Mouse (Mus musculus) Patski (cell line): ENCODE results near the gene Ust. TPM values are rescaled to one million over a fixed set of nuclear protein-coding genes. Genes with fewer than 3 reads are reported as not detected.

ENCODE experiments used
- ATAC-seq: fragments of 100-300 bp; one replicate; pipeline ENCODE4 v1.8.0; 2021
- CTCF ChIA-PET: fragments of 350-600 bp; sonication (Branson Sonifier 250); formaldehyde crosslinking; loops from one replicate; lab custom pipeline; 2022; ENCODE audit warnings: inconsistent platforms; lab: Charles Lee
- POLR2A ChIA-PET: fragments of 350-600 bp; sonication (Branson Sonifier 250); formaldehyde crosslinking; loops from one replicate; lab custom pipeline; 2022; ENCODE audit warnings: antibody characterized with exemption, inconsistent platforms; lab: Charles Lee
- DNase-seq: peaks from one replicate; pipeline ENCODE4 v3.0.0-alpha.2; 2011; ENCODE audit warnings: low read depth, low spot score
- H3K27me3 ChIP-seq: fragments of 371-371 bp; one replicate; pipeline ENCODE4 v1.5.1; 2021
- CTCF ChIP-seq: fragments of 100-300 bp; IDR thresholded peaks from one replicate; pipeline ENCODE4 v1.5.1; 2021
- in situ Hi-C: fragments of 300-500 bp; cut with MboI; formaldehyde crosslinking; loops from 3 replicates; pipeline ENCODE4 v1.11.1; 2018; ENCODE audit warnings: low pct_unique_long_range_greater_than_20kb, mixed read lengths
- polyA plus RNA-seq: library from polyadenylated mRNA; unstranded; gene quantifications from one replicate; pipeline ENCODE4 v1.2.3, GENCODE M21; 2021

Gene Ust
- polyA plus RNA-seq, 1 experiment from 2014 or later = 4.7 TPM

DNA sequence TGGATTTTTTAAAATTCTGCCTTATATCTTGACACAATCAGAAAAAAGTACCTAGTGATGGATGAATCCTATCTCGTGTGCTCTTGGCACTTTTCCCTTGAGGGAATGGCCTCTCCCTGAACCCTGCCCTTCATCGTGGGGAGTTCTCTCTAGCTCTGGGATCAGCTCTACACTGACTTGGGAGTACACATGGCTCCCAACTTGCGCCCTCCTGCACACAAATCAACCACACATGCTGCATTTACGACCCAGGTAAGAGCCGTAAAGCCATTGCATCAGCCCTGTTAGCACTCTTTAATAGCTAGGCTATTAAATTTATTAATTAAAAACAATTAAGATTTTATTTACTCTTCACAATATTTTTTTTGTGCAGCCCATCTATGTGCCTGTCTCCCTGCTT, 74.6 kb downstream of the Ust start:
- in situ Hi-C loops = no loop called here
- POLR2A ChIA-PET = no interaction called here
- DNase-seq (no peak), ATAC-seq (no peak)
- CTCF ChIA-PET = interaction anchor here (1.2 kb wide), 1 partner anchor 10 kb away, joined by 3 read pairs; no protein-coding TSS in a partner anchor
- no peaks in the 10 kb centered on the region for H3K27me3 ChIP-seq
- no peak for TF ChIP-seq CTCF

DNA sequence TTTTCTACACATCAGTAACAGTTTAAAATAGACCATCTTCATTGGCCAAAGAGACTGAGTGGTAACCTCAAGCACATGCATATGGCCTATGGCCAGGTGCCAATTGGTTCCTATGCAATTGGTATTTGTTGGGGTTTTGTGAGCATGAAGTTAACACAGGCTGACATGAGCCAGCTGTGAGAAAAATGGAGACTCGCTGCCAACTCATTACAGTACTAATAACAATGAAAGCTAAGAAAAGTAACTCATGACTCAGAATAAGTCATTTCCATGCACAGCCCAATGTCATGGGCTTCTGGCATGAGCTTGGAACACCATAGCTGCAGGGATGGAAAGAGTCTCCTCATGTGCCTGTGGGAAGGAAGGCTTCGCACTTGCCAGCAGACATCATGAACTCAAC, 86.8 kb downstream of the Ust start:
- POLR2A ChIA-PET = interaction anchor here (0.6 kb wide), 1 partner anchor 191 kb away, joined by 3 read pairs; no protein-coding TSS in a partner anchor
- ATAC-seq = peak; percentile 51
- DNase-seq = peak; percentile 31

DNA sequence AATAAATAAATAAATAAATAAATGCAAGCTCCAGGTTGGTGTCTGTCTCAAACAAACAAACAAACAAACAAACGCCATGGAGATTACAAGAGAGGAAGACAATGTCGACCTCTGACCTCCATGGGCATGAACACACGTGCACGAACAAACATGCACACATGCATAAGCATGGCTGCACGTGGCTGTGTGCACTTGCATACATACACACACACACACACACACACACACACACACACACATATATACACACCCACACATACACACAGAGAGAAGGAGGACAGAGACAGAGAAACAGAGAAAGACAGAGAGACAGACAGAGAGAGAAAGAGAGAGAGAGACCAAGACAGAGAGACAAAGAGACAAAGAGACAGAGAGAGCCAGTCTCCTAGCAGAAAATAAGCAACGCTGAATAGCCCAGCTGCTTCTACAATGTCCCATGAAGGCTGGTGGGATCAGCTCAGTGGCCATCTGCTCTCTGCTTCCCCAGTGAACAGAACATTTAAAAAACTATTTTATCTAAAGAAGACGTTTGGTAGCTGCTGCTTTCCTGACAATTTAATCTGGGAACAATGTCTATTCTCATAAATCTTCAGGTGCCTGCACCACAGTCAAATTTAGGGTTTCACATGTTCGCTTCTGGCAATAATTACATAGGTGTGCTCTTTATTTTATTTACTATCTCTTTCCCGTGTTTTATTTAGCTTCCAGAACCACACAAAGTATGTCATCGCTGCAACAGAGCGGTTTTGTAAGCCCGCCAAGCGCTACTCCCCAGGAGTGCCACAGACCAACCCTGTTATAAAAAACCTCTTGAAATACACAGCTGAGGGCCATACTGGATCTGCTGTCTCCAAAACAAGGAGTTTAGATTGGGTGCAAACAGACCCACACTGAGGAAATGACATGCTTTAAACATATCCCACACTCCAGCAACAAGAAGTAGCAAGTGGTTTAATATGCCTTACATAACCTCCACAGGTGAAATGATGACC, 89.5 kb downstream of the Ust start:
- no peak for TF ChIP-seq CTCF
- CTCF ChIA-PET = no interaction called here
- no peak for ATAC-seq
- H3K27me3 ChIP-seq = no peaks in the 10 kb centered on the region
- in situ Hi-C loops = no loop called here
- POLR2A ChIA-PET = no interaction called here
- no peak for DNase-seq

More for the DNA sequence above, 86.8 kb downstream of the Ust start:
- H3K27me3 ChIP-seq = no peaks in the 10 kb centered on the region
- CTCF ChIA-PET = no interaction called here
- no peak for TF ChIP-seq CTCF
- in situ Hi-C loops = no loop called here

DNA sequence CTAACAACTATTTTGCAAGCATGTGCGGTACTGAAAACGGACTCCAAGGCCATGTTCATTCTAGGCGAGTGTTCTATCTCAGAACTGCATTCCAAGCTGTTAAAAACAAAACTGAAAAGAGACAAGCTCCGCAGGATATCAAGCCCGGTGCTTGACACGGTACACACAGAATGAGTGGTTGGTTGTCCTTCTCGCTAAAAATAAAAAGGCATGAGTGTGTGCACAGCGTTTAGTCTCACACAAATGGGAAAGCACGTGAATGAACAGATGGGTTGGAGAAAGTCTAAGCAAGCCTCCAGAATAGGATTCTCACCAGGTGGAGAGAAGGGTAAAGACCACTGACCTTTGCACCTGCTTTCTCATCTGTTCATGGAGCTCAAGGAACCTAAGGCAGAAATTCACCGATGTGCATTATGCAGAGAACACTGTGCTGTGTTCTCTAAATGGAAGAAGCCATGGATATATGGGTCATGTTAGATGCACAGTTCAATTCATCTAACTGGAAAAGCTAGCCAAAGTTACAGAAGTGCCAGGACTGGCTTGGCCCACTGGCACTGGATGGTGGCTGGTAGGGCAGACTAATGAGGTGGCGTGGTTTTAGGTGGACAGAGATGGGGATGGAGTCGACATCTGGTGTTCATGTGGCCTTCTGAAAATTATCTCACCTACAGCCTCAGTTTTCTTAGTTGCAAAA, 90.8 kb downstream of the Ust start:
- ChIA-PET CTCF (interaction anchor here (1.4 kb wide), 1 partner anchor 36 kb away, joined by 3 read pairs; no protein-coding TSS in a partner anchor), POLR2A (no interaction called here)
- ATAC-seq = no peak
- no peaks in the 10 kb centered on the region for H3K27me3 ChIP-seq
- in situ Hi-C loops = no loop called here
- TF ChIP-seq CTCF = no peak
- DNase-seq = no peak

DNA sequence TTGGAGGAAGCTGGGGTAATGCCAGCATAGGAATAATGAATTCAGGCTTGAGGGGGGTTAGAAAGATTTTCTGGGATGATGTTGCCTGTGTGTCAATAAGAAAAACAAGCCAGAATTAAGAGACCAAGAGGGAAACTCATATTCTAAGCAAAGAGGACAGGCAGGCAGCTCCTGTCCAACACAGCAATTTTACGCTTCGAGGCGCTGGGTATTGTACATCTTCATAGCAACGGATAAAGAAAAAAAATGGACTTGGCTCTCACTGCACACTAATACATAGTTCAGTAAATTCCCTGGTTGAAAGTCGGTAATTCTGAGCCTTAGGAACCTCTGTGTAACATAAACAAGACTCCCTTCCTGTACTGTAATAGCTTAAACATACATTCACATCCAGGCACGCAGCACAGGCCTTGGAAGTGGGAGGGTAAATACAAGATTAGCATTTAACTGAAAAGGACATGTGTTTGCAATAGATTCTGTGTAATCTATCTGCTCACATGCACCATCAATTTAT, 99.1 kb downstream of the Ust start:
- POLR2A ChIA-PET = no interaction called here
- DNase-seq = no peak
- TF ChIP-seq CTCF = no peak
- H3K27me3 ChIP-seq = no peaks in the 10 kb centered on the region
- ATAC-seq = no peak
- CTCF ChIA-PET = no interaction called here
- in situ Hi-C loops = no loop called here

DNA sequence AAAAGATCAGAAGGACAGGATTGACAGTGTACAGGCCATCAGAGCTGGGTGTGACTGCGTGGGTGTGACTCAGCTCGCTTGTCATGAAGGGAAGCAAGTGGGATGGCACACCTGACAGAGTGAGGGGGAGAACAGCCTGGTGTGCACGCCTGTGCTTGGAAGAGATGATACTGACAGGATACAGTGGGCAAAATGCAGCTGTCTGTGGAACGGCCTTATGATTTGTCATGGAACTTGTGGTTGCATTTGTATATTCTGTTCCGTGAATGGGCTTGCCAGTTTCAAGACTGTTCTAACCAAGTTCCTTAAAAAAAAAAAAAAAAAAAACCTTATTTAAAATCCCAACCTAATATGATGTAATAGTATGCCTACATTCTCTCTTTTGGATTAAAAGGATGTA, 103.2 kb downstream of the Ust start:
- no peaks in the 10 kb centered on the region for H3K27me3 ChIP-seq
- DNase-seq = no peak
- ChIA-PET POLR2A (no interaction called here), CTCF (no interaction called here)
- TF ChIP-seq CTCF = no peak
- ATAC-seq = no peak
- in situ Hi-C loops = no loop called here

DNA sequence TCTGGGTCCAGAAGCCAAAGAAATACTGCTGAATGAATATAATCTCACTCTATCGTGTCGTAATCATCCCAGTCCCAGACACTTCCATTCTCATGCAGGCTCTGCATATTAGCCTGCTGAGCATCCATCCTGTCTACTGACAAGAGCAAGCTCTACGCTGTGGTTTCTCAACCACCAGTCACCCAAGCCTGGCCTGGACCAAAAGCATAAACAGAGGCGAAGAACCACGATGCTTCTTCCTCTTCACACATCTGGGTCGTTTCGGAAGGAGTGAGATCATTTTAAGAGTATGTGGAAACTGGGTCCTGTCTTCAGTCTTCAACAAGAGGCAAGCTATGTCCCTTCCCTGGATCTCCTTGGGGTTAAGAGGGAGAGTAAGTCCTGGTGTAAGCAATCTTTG, 103.6 kb downstream of the Ust start:
- no peaks in the 10 kb centered on the region for H3K27me3 ChIP-seq
- CTCF ChIA-PET = interaction anchor here (0.6 kb wide), 1 partner anchor 34 kb away, joined by 4 read pairs; no protein-coding TSS in a partner anchor
- no peak for DNase-seq
- no peak for ATAC-seq
- no peak for TF ChIP-seq CTCF
- POLR2A ChIA-PET = no interaction called here
- in situ Hi-C loops = no loop called here

DNA sequence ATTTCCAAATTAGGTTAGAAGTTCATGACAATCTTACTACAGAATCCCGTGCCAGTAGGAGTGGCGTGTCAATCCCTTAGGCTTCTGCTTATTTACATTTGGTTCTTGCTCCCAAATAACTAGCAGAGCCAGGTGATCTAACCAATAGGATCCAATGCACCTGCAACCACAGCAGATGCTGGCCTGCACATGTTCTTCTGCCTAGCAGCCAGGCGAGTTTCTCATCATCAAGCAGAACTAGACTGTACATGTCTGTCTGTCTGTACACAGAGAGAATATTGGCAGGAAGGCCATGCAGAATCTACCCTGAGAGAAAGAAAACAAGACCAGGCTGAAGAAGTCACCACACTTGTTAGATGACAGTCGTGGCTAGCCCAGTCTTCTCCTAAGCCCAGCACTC, 113.5 kb downstream of the Ust start:
- DNase-seq = no peak
- ChIA-PET CTCF (no interaction called here), POLR2A (interaction anchor here (0.7 kb wide), 1 partner anchor 63 kb away, joined by 3 read pairs; no protein-coding TSS in a partner anchor)
- H3K27me3 ChIP-seq = no peaks in the 10 kb centered on the region
- TF ChIP-seq CTCF = no peak
- in situ Hi-C loops = no loop called here
- no peak for ATAC-seq

DNA sequence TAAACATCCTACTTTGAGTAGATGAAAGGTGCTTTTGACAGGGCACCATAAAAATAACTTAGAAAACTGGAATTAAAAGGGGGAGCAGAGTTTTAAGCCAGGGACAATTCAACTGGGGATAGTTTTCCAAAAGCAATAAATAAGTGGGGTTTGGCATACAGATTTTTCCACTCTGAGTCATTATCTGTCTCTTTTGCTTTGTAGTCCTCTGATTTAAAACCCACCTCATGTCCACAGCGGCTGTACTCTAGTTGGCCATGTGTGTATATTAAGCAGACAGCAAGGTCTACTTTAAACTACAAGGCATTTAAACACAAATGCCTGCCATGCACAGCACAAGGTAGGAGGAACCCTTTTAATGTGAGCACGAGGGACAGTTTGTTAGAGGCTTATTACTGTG, 126.4 kb downstream of the Ust start:
- in situ Hi-C loops = no loop called here
- TF ChIP-seq CTCF = no peak
- POLR2A ChIA-PET = interaction anchor here (0.5 kb wide), 1 partner anchor 16 kb away, joined by 3 read pairs; no protein-coding TSS in a partner anchor

DNA sequence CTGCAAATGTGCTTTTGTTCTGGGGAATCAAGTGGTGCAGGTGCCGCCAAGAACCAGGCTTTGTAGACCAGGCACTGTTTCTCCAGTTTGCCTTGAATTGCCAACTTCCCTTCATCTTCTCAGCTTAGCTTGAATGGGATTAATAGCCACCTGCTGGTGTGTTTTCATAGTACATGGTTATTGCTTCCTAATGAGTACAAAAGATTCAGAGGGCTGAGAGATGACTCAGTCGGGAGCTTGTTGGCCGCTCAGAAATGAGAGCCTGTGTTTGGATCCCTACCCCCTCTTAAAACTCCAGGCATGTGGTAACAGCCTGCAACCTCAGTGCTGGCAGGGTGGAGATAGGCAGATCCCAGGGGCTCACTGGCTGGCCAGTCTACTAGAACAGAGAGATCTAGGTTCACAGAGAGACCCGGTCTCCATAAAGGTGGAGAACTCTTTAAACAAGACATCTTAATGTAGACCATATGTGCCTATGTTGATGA, 127.3 kb downstream of the Ust start:
- peak; percentile 48 for TF ChIP-seq CTCF
- no peaks in the 10 kb centered on the region for H3K27me3 ChIP-seq
- ATAC-seq = peak; percentile 65
- peak; percentile 47 for DNase-seq
- ChIA-PET CTCF (interaction anchor here (0.6 to 1.6 kb wide), 4 partner anchors 26 to 292 kb away, joined by 3 read pairs; no protein-coding TSS in a partner anchor), POLR2A (no interaction called here)
- in situ Hi-C loops = no loop called here

More for the DNA sequence above, 126.4 kb downstream of the Ust start:
- DNase-seq = no peak
- no peak for ATAC-seq
- H3K27me3 ChIP-seq = no peaks in the 10 kb centered on the region
- CTCF ChIA-PET = interaction anchor here (1.0 to 1.6 kb wide), 3 partner anchors 25 to 95 kb away, joined by 3 read pairs; no protein-coding TSS in a partner anchor
